Mouse (Mus musculus) cerebellum, adult 2 months (tissue): ENCODE measurements around the gene Wwox.

ENCODE experiments used
- CTCF ChIP-seq: fragments of 200-500 bp; IDR thresholded peaks from 2 replicates; pipeline ENCODE4 v1.5.1; 2011; ENCODE audit warnings: low read depth, mild to moderate bottlenecking, control low read depth, low read length, moderate library complexity, borderline replicate concordance; ENCODE audit not compliant: insufficient read depth
- POLR2A ChIP-seq: fragments of 200-500 bp; IDR thresholded peaks from 2 replicates; pipeline ENCODE4 v1.6.1; 2011; ENCODE audit warnings: low read length, control low read depth, borderline replicate concordance; ENCODE audit not compliant: insufficient read depth

GRCm38 (mm10) chr8:115066550-115067058 lies 627.1 kb downstream of the Wwox start:
- TF ChIP-seq CTCF: no peak
- TF ChIP-seq POLR2A: no peak
